In genomic region chr4:130719348-130719747, GRCm38 (mm10) we compare ENCODE assay signal across 25 mouse cellular contexts. TPM values are rescaled to one million over a fixed set of nuclear protein-coding genes. Genes with fewer than 3 reads are reported as not detected.
DNase-seq lines count a peak whose midpoint lies in the region; ATAC-seq and TF ChIP-seq lines count a peak whose summit lies in the region.
"Had no signal": no experiment of that assay in that cellular context is flagged by ENCODE, and none has a peak within 500 bp of the region (broad histone marks: within the 10 kb centered on the region; RNA-seq: fewer than 3 reads in every experiment).

No protein-coding gene starts in this region.

- intact Hi-C loops in left cerebral cortex, postnatal 14 days (cut with DNase I): no loop called here

- H3K9ac ChIP-seq in forebrain, embryonic 12.5 days: no peak overlapping the region
- H3K9ac ChIP-seq in forebrain, postnatal 0 days: no peak overlapping the region
- no peak overlapping the region for H3K9ac ChIP-seq in kidney, embryonic 16.5 days (replicated peaks; ENCODE audit: low read length)
- H3K9ac ChIP-seq in liver, embryonic 12.5 days: no peak overlapping the region
- H3K9ac ChIP-seq: hindbrain, embryonic 14.5 days; limb, embryonic 13.5 days had no signal

- ATAC-seq in forebrain, embryonic 12.5 days (ENCODE audit: low FRiP score): no peak
- no peak for ATAC-seq in forebrain, postnatal 0 days
- ATAC-seq in kidney, embryonic 16.5 days (ENCODE audit: low FRiP score, low TSS enrichment): peak; percentile 83
- no peak for ATAC-seq in liver, embryonic 12.5 days
- ATAC-seq: forebrain, embryonic 14.5 days; midbrain, embryonic 16.5 days; Patski had no signal

- H3K4me2 ChIP-seq in forebrain, embryonic 12.5 days: no peak overlapping the region
- H3K4me2 ChIP-seq in forebrain, postnatal 0 days (ENCODE audit: low read depth): no peak overlapping the region
- H3K4me2 ChIP-seq in kidney, embryonic 16.5 days (replicated peaks; ENCODE audit: low read depth, low read length): no peak overlapping the region
- no peak overlapping the region for H3K4me2 ChIP-seq in liver, embryonic 12.5 days
- H3K4me2 ChIP-seq: heart, embryonic 11.5 days; hindbrain, embryonic 14.5 days; limb, embryonic 13.5 days; midbrain, embryonic 11.5 days had no signal

- TF ChIP-seq CTCF in forebrain, postnatal 0 days (IDR thresholded peaks at IDR 0.05; ENCODE audit: low read depth): no peak

- H3K36me3 ChIP-seq in forebrain, embryonic 12.5 days (replicated peaks): peaks cover 18% of the 10 kb centered on the region
- no peaks in the 10 kb centered on the region for H3K36me3 ChIP-seq in forebrain, postnatal 0 days (ENCODE audit: insufficient read depth)
- H3K36me3 ChIP-seq in kidney, embryonic 16.5 days (ENCODE audit: insufficient read depth, low read length): peaks cover 4% of the 10 kb centered on the region; the same call in 1 of the 2 replicates
- peaks cover 63% of the 10 kb centered on the region for H3K36me3 ChIP-seq in liver, embryonic 12.5 days

- DNase-seq in forebrain, postnatal 0 days: no peak
- DNase-seq in kidney, adult 8-10 months: no peak
- DNase-seq in liver: no peak
- DNase-seq in kidney, postnatal 4 days: peak; percentile 41 to 64
- DNase-seq in left cerebral cortex, postnatal 14 days (ENCODE audit: low spot score in 2 of 2): no peak
- DNase-seq: adrenal gland, postnatal 14 days; cerebellum, adult 11 months; cerebellum, adult 9-10 months; cerebellum, postnatal 36 days; gastrocnemius, postnatal 25 days; heart, adult 18-20 months; lung, postnatal 36 days; right cerebral cortex, adult 18-20 months; thymus, postnatal 4 days had no signal

- no peaks in the 10 kb centered on the region for H3K27me3 ChIP-seq in forebrain, embryonic 12.5 days
- no peaks in the 10 kb centered on the region for H3K27me3 ChIP-seq in forebrain, postnatal 0 days (ENCODE audit: insufficient read depth, low read length)
- H3K27me3 ChIP-seq in kidney, embryonic 16.5 days (ENCODE audit: insufficient read depth, low read length): no peaks in the 10 kb centered on the region
- no peaks in the 10 kb centered on the region for H3K27me3 ChIP-seq in liver, embryonic 12.5 days (replicated peaks)
- H3K27me3 ChIP-seq: limb, embryonic 13.5 days; Patski had no signal

- peaks cover 53% of the 10 kb centered on the region for H3K4me1 ChIP-seq in forebrain, embryonic 12.5 days
- peaks cover 12% of the 10 kb centered on the region; the same call in 1 of the 2 replicates for H3K4me1 ChIP-seq in forebrain, postnatal 0 days (ENCODE audit: insufficient read depth)
- H3K4me1 ChIP-seq in kidney, embryonic 16.5 days (ENCODE audit: insufficient read depth, low read length): peaks cover 50% of the 10 kb centered on the region
- H3K4me1 ChIP-seq in liver, embryonic 12.5 days: peaks cover 96% of the 10 kb centered on the region

- 0 out of 2 replicates have a peak overlapping the region, but pooled peaks have one; percentile 42 for H3K27ac ChIP-seq in forebrain, embryonic 12.5 days
- no peak overlapping the region for H3K27ac ChIP-seq in forebrain, postnatal 0 days (ENCODE audit: low read depth, low read length)
- 0 out of 2 replicates have a peak overlapping the region, but pooled peaks have one; percentile 29 for H3K27ac ChIP-seq in kidney, embryonic 16.5 days (ENCODE audit: low read length)
- H3K27ac ChIP-seq in liver, embryonic 12.5 days: peak overlapping the region; percentile 10; the same call in 1 of the 2 replicates
- H3K27ac ChIP-seq: left cerebral cortex, adult 2 months; limb, embryonic 13.5 days had no signal

- H3K9me3 ChIP-seq in forebrain, embryonic 12.5 days: no peaks in the 10 kb centered on the region
- no peaks in the 10 kb centered on the region for H3K9me3 ChIP-seq in forebrain, postnatal 0 days (ENCODE audit: low read length)
- no peaks in the 10 kb centered on the region for H3K9me3 ChIP-seq in kidney, embryonic 16.5 days (ENCODE audit: low read length)
- H3K9me3 ChIP-seq in liver, embryonic 12.5 days (replicated peaks): no peaks in the 10 kb centered on the region
- H3K9me3 ChIP-seq: limb, embryonic 13.5 days had no signal

- WGBS in forebrain, embryonic 12.5 days: 84% methylated on average over 4 of the region's 4 CpGs
- WGBS in forebrain, postnatal 0 days: 81% methylated on average over 4 of the region's 4 CpGs
- WGBS in kidney, embryonic 16.5 days: 45% methylated on average over 4 of the region's 4 CpGs
- WGBS in liver, embryonic 12.5 days (ENCODE audit: insufficient replicate concordance): 83% methylated on average over 4 of the region's 4 CpGs

- no peak overlapping the region for H3K4me3 ChIP-seq in forebrain, embryonic 12.5 days (replicated peaks)
- H3K4me3 ChIP-seq in forebrain, postnatal 0 days (ENCODE audit: low read depth, low read length): no peak overlapping the region
- no peak overlapping the region for H3K4me3 ChIP-seq in kidney, embryonic 16.5 days (ENCODE audit: low read length)
- H3K4me3 ChIP-seq in liver, embryonic 12.5 days: no peak overlapping the region
- H3K4me3 ChIP-seq: left cerebral cortex, adult 2 months; limb, embryonic 13.5 days had no signal

RNA-seq across cellular contexts. Expression of gene Pum1, which starts 56.2 kb away (rescaled TPM):
- polyA plus RNA-seq in forebrain, embryonic 12.5 days (2016; fragmentation: Nextera tagmentation; extraction: Ambion mirVana): 134 and 141 TPM in 2 replicates
- total RNA-seq in forebrain, postnatal 0 days (2014; rRNA removed): 76.9 and 84.6 TPM in 2 replicates
- polyA plus RNA-seq in forebrain, postnatal 0 days (2015; fragmentation: Nextera tagmentation; extraction: Ambion mirVana): 59.8 and 85.6 TPM in 2 replicates
- polyA plus RNA-seq in kidney, embryonic 16.5 days (2015; fragmentation: Nextera tagmentation; extraction: Ambion mirVana): 96.8 and 106 TPM in 2 replicates
- 43.2 and 43.7 TPM in 2 replicates for polyA plus RNA-seq in liver, embryonic 12.5 days (2016; fragmentation: Nextera tagmentation; extraction: Ambion mirVana)
- total RNA-seq in left cerebral cortex, postnatal 14 days (2021): 100 to 1,000 TPM; 111 TPM

Comparison
In these comparisons a context has a peak if more than half of its experiments do, and no peak if none do; other contexts are left out.
1. DNase-seq: peak in kidney, postnatal 4 days (2 of 2); none in forebrain, postnatal 0 days (single experiment), kidney, adult 8-10 months (0 of 2), liver (single experiment) and left cerebral cortex, postnatal 14 days (0 of 2).